Mouse (Mus musculus): ENCODE data around the gene Map4k2.

Map4k2 gene

GRCm38 (mm10) chr19:6314513-6314912 lies 26.4 kb upstream of the Map4k2 start:
- DNase-seq (ENCODE audit: extremely low read depth, low read depth, low spot score) = no peak

DNA sequence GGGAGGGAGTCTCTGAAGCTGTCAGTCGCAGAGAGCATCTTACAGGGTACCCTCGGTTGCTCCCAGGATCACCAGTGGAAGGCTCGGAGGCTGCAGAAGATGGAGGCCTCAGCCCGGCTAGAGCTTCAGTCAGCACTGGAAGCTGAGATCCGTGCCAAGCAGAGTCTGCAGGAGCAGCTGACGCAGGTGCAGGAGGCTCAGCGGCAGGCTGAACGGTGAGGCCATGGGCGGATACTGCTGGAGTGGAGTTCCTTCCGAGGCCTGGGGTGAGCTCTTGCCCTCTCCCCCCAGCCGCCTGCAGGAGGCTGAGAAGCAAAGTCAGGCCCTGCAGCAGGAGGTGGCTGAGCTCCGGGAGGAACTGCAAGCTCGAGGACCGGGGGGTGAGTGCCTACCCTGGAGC lies 25.4 kb upstream of the Map4k2 start:
- no peak for DNase-seq (ENCODE audit: extremely low read depth, low read depth, low spot score)

- no peak for DNase-seq (ENCODE audit: extremely low read depth, low read depth, low spot score)
Measured at GRCm38 (mm10) chr19:6318145-6318544, 22.8 kb upstream of the Map4k2 start.

DNA sequence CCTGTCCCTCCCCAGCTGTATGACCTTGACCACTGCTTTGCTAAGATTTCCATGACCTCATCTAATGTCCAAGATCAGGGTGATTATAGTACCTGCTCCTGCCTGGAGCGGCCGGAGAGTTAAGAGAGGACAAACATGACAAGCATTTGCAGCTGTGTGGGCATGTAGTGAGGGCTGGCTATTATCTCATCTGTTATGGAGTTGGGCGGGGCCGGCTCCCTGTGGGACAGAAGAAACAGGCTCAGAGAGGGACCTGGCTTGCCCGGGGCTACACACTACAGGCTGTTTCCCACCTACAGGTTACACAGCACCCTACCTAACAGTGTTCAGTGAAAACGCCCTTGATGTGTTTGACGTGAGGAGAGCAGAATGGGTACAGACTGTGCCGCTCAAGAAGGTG lies 19.6 kb upstream of the Map4k2 start:
- DNase-seq (ENCODE audit: extremely low read depth, low read depth, low spot score) = no peak

GRCm38 (mm10) chr19:6321786-6322621 lies 18.9 kb upstream of the Map4k2 start:
- DNase-seq (ENCODE audit: extremely low read depth, low read depth, low spot score) = no peak

DNA sequence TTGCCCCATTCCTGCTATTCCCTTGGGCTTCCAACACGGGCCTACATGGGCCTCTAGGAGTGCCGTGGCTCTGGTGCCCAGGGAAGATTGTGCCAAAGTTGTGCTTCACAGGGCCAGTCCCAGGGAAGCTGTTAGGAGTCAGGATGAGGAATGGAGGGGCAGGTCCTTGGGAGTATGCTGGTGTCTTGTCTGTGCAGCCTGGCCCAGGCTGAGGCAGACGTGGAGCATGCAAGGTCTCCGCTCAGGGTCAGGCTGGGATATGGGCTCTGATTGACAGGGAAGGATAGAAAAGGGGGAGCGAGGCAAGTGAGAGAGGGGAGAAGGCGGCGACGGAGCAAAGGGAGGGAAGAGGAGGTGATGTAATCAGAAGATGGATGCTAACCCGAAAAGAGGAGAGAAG lies 16.2 kb upstream of the Map4k2 start:
- no peak for DNase-seq (ENCODE audit: extremely low read depth, low read depth, low spot score)

GRCm38 (mm10) chr19:6331178-6331577 lies 9.8 kb upstream of the Map4k2 start:
- no peak for DNase-seq (ENCODE audit: extremely low read depth, low read depth, low spot score)

DNA sequence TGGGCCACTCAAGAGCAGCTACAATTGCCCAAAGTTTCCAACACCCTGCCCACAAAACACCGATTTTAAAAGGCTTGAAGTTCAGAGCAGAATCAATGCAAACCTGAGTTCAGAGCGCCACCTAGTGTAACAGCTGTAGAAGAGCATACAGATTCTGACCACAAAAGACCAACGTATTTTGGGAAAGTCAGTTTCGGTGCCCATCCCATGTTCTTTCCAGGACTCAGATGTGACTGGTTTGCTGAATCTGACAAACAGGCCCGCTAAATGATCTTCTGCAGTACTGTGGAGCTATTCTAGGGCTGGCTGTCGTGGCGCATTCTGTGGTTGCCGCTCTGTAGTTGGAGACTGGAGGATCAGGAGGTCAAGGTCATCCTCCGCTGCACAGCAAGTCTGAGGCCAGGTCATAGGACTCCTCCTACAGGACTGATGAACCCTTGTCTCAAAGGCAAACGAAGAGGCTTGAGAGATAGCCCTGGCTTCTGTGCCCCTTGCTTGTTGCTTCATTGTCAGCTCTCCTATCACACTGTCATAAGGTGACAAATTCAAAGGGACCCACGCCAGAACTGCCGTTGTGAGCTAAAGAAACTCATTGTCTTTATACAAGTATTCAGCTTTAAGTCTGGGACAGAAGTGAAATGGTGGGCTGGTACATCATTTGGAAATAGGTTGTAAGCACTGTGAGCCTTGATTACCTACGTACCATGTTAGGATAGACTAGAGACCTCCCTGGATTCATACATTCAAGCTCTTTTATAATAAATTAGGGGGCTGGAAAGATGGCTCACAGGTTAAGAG lies 9.0 kb upstream of the Map4k2 start:
- no peak for DNase-seq (ENCODE audit: extremely low read depth, low read depth, low spot score)

GRCm38 (mm10) chr19:6333761-6334595 lies 7.0 kb upstream of the Map4k2 start:
- no peak for DNase-seq (ENCODE audit: extremely low read depth, low read depth, low spot score)

DNA sequence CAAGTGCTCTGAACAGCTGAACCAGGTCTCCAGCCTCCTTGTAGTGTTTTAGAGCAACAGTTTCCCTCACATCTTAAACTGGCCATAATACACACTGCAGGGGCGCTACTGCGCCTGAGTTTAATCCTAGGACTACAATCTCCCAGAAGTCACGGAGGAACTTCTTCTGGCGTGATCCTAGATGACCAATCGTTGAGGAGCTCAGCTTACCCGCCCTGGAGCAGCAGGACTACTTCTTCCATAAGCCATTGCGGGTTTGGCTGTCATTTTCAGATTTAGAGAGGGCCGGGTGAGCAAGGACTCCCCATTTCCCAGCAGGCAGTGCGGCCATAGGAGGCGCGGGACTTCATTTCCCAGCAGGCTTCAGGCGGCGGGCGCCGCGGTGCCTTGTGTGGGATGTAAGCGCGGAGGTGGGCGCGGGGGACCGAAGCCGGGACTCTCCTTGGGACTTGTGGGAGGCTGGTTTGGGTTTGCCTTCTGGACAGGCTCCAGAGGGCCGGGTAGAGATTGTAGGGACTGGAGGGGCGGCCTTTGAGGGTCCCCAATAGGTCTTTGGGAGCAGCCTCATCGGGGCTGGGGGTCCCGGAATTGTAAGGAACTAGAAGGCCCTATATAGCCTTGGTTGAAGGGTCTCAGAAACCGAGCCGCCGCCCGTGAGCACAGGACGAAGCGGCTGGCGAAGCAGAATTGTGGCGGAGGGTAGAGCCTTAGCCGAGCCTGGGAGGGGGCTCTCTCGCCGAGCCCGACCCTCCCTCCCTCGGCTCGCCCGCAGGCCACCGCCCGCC lies 6.1 kb upstream of the Map4k2 start, which contains the start of gene Men1:
Men1 (plus strand) TSS at position 307 of the 785 bp plus-strand sequence.
- DNase-seq (ENCODE audit: extremely low read depth, low read depth, low spot score) = peak; percentile 93

- DNase-seq (ENCODE audit: extremely low read depth, low read depth, low spot score) = no peak
Measured at GRCm38 (mm10) chr19:6335458-6335827, 5.5 kb upstream of the Map4k2 start.

DNA sequence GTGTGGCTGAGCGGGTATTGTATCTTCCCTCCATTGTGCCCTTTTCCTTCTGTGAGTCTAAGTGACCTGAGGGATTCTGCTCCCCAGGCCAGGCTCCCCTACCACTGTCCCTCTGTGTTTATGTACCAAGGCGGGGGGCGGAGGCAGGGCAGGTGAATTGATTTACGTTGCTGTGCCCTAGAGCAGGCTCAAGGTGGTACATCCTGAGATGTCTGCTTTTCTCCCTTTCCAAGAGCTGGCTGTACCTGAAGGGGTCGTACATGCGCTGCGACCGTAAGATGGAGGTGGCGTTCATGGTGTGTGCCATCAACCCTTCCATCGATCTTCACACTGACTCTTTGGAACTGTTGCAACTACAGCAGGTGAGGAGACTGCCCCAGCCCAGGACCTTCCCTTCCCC lies 4.0 kb upstream of the Map4k2 start:
- no peak for DNase-seq (ENCODE audit: extremely low read depth, low read depth, low spot score)

GRCm38 (mm10) chr19:6338171-6338570 lies 2.8 kb upstream of the Map4k2 start:
- no peak for DNase-seq (ENCODE audit: extremely low read depth, low read depth, low spot score)

DNA sequence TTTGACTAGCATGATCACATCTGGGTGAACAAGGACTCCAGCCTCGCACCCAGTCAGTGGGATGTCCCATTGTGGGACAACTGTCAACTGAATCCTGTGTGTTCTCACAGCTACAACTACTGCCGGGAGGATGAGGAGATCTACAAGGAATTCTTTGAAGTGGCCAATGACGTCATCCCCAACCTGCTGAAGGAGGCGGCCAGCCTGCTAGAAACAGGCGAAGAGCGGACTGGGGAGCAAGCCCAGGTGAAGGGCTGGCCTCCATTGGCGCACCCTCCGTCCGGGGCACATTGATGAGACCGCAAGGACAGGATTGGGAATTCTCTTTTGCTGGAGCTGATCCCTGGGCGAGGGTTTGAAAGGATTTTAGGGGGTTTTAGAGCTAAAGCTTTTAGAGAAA lies 2.2 kb upstream of the Map4k2 start:
- DNase-seq (ENCODE audit: extremely low read depth, low read depth, low spot score) = no peak

- no peak for DNase-seq (ENCODE audit: extremely low read depth, low read depth, low spot score)
Measured at GRCm38 (mm10) chr19:6339191-6339590, 1.7 kb upstream of the Map4k2 start.

DNA sequence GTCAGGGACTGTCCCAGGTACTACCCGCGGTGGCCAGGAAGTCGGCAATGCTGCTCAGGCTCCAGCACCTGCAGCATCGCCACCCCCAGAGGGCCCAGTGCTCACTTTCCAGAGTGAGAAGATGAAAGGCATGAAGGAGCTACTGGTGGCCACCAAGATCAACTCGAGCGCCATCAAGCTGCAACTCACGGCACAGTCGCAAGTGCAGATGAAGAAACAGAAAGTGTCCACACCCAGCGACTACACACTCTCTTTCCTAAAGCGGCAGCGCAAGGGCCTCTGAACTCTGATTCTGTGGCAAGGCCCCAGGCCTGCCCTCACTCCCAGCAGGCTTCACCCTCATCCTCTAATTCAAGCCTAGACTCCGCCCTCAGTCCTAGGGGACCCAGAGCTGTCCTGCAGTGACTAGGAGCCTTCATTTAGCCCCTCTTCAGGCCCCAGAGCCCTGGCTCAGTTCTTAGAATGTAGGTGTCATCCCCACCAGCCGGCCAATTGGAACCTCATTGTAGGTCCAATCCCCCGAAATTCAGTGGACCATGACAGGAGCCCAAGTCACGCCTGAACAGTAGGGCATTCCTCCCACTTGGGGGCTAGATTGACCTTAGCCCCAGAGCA lies 938 bp upstream of the Map4k2 start:
- DNase-seq (ENCODE audit: extremely low read depth, low read depth, low spot score) = no peak

GRCm38 (mm10) chr19:6341453-6342077 lies 630 bp downstream of the Map4k2 start:
- no peak for DNase-seq (ENCODE audit: extremely low read depth, low read depth, low spot score)

DNA sequence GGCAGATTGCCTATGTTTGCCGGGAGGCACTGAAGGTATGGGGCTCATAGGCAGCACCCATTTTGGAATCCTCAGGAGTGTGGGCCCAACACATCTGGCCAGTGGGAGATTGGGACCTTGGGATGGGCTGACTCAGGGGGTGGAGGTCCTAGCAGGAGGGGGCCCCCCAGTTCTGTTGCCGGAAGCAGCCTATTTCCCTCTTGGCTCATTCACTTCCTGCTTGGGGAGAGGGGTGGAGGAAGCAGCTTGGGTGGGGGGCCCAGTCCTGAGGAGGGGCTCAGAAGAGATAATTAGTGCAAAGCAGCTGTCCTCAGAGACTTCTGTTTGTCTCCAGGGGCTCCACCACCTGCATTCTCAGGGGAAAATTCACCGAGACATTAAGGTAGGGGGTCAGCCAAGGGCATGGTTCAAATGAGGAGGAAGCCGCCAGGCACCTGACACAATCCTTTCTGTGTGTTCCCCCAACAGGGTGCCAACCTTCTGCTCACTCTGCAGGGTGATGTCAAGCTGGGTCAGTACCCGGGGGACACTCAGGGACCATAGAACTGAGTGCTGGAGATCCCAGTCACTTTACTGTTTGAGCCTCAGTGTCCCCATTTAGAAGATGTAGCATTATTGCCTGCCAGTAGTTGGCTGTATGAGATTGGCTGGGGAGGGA lies 1.5 kb downstream of the Map4k2 start:
- no peak for DNase-seq (ENCODE audit: extremely low read depth, low read depth, low spot score)
